Mouse (Mus musculus): ENCODE data around the gene Fam166a. TPM values are rescaled to one million over a fixed set of nuclear protein-coding genes. Genes with fewer than 3 reads are reported as not detected.

Gene Fam166a
- not detected for polyA plus RNA-seq (2014; fragmentation: Illumina TruSeq; extraction: RNeasy Lipid Tissue Mini Kit (QIAGEN cat#74804); ENCODE audit: low read depth, low replicate concordance)

GRCm38 (mm10) chr2:25218445-25218844 lies at the start of gene Fam166a:
Gene Fam166a (plus strand): TSS chr2:25218745.

DNA sequence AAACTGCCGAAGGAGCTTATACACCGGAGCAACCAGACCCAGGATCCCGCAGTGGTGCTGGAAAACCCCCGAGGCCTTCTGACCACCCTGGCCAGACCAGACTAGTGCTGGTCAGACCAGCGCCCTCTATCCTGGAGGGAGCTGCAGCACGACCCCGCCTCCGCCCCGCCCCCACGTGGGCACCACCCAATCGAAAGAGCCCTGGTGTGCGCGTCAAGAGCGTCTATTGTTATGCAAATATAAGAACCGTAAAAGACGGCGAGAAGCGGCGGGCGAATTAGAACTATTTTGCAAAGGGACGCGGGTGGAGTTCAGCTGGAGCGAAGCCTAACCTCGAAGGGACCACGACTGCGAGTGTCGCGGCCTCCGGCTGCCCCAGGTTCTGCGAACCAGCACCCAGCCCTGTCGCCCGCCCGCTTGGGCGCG lies 38.1 kb upstream of the Fam166a start, which contains the start of gene Nrarp:
Gene Nrarp (plus strand): TSS at position 281 of the 426 bp plus-strand sequence.

DNA sequence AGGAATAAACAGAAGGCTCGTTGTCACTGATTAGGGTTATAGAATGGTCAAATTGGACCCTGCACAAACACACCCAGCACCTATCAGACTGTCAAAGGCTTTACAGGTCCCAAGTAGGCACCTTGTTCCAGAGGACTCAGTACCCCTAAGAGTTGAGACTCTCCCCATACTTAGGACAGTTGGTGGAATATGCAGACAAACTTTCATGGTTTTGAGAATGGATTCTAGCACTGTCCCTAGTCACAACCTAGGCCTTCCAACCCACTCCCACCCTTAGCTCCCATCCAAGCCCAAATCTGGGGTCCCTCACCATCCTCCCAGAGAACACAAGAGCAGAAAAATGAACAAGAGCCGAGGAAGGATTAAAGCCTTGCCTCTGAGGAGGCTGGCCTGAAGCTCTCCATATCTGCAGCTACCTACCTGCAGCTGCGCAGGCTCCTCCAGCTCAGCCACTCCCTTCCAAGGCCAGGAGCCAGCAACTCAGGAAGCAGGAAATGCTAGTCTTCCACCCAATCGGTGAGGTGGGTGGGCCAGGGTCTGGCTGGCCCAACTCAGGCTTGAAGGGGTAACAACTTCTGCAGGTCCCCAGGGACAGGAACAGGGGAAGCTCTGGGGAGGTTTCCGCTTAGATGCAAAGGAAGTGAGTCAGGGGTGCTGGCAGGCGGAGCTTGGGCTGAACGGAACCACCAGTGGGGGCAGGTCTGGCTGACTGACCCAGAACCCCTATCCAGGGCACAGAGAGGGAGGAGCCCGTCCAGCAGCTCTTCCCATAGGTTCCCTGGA lies 22.2 kb upstream of the Fam166a start, which contains the start of gene Tor4a:
Gene Tor4a (minus strand): TSS at position 715 of the 783 bp plus-strand sequence.

GRCm38 (mm10) chr2:25211121-25211670 lies 7.3 kb upstream of the Fam166a start, which contains the start of gene Nelfb:
Gene Nelfb (minus strand): TSS chr2:25211489.

GRCm38 (mm10) chr2:25214444-25214843 lies 4.1 kb upstream of the Fam166a start, which contains the start of gene Stpg3:
Gene Stpg3 (minus strand): TSS chr2:25214637.

DNA sequence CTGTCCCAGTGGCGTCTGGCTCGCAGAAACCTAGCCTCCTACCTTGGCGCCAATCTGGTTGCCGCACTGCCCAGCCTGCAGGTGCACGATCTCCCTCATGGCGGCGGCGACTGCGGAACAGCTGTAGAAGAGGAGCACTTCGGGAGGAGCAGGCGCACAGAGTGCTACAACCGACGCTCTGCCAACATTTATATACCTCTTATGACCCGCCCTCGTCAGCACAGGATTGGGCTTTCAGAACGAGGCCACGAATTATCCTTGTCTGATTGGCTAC lies 5.9 kb downstream of the Fam166a start, which contains the start of gene Tubb4b:
Gene Tubb4b (minus strand): TSS at position 211 of the 274 bp plus-strand sequence.

DNA sequence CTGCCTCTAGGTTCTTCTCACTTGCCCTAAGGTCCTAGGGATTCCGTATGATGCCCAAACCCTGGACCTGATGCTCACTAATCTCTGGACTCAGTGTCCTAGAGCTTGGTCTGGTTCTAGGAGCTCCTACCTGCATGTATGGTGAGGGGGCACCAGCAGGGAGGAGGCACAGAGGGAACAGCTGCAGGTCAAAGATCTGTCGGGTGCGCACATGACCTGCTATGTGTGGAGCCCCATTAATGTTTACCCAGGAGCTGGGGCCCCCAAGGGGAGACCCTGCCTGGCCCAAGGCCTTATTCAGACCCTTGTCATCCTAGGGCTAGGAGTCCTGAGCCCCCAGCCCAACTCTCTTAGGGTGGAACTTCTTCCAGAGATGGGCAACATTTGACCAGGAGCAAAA lies 15.5 kb downstream of the Fam166a start, which contains the start of gene Slc34a3:
Gene Slc34a3 (minus strand): TSS at position 315 of the 400 bp plus-strand sequence.

GRCm38 (mm10) chr2:25236614-25237013 lies 18.1 kb downstream of the Fam166a start, which contains the start of gene Rnf224:
Gene Rnf224 (minus strand): TSS chr2:25236787.

DNA sequence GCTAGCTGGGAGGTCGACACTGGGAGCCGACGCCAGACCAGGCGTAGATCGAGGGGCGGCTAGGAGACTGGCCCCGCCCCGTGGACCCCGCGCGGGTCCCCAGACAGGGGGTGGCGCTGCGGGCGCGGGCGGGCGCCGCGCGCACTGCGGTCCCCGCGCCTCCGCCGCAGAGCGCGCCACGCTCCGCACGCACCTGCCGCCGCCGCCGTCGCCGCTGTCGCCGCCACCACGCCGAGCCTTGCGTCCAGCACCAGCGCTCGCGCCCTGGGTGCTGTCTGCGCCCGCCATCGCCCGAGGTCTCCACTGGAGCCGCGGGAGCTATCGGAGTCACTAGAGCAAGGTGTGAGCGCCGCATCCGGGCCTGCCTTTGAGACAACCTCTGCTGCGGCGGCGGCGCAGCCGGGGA lies 23.6 kb downstream of the Fam166a start, which contains the start of the genes Rnf208 and Cysrt1:
Gene Rnf208 (plus strand): TSS at position 155 of the 406 bp plus-strand sequence.
Gene Cysrt1 (minus strand): TSS at position 352 of the 406 bp plus-strand sequence.

DNA sequence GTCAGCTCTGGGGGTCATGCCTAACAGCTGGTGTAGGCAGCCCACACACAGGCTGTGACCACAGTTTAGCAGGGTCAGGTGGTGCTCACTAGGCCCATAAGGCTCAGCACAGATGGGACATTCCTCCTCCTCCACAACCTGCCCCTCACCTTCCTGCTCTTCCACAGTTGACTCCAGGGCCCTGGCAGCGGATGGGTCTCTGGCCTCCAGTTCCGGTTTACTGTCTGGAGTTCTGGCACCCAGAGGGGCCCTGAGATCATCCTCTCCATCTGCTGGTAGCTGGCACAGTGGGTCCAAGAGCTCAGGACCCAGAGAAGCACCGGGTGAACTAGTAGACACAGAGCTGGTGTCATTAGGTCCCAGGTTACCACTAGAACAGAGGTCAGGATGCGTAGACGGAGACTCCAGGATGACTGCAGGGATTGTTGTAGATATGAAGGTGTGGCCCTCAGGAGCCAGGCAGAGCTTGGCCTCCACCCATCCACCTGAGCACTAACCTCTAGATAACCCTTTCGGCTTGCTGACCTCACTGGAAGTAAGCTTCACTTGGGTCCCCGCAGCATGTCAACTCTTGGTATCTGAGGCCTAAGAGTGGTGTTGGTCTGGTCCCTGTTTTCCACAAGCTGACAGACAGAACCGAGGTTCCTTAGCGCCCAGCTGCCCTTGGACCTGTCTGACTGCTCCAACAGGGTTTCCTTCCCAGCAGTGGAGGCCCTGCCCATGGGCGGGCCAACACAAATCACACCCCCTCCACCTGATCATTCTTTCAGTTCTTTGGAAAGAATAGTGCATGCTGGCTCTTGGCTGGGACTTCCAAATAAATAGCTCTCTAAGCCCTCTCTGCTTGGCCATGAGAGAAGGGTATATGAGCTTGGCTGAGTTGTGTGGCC lies 27.9 kb downstream of the Fam166a start, which contains the start of gene AL732309.1:
Gene AL732309.1 (minus strand): TSS at position 681 of the 890 bp plus-strand sequence.

GRCm38 (mm10) chr2:25255284-25255779 lies 36.8 kb downstream of the Fam166a start, which contains the start of gene Tmem203:
Gene Tmem203 (plus strand): TSS chr2:25255439.

GRCm38 (mm10) chr2:25262291-25262767 lies 43.8 kb downstream of the Fam166a start, which contains the start of gene Tprn:
Gene Tprn (plus strand): TSS chr2:25262618.

Other genes starting within 250 kb of the Fam166a start
- 116 TPM for gene Mrpl41, start 243.6 kb upstream of the Fam166a start, polyA plus RNA-seq (2014; fragmentation: Illumina TruSeq; extraction: RNeasy Lipid Tissue Mini Kit (QIAGEN cat#74804); ENCODE audit: low read depth, low replicate concordance)
- gene Pnpla7, start 242.7 kb upstream of the Fam166a start, polyA plus RNA-seq (2014; fragmentation: Illumina TruSeq; extraction: RNeasy Lipid Tissue Mini Kit (QIAGEN cat#74804); ENCODE audit: low read depth, low replicate concordance): 21.6 TPM
- 27.4 TPM for gene Nsmf, start 164.4 kb upstream of the Fam166a start, polyA plus RNA-seq (2014; fragmentation: Illumina TruSeq; extraction: RNeasy Lipid Tissue Mini Kit (QIAGEN cat#74804); ENCODE audit: low read depth, low replicate concordance)
- gene Entpd8, start 138.4 kb upstream of the Fam166a start, polyA plus RNA-seq (2014; fragmentation: Illumina TruSeq; extraction: RNeasy Lipid Tissue Mini Kit (QIAGEN cat#74804); ENCODE audit: low read depth, low replicate concordance): not detected
- not detected for gene Noxa1, start 123.6 kb upstream of the Fam166a start, polyA plus RNA-seq (2014; fragmentation: Illumina TruSeq; extraction: RNeasy Lipid Tissue Mini Kit (QIAGEN cat#74804); ENCODE audit: low read depth, low replicate concordance)
- gene Nrarp, start 38.0 kb upstream of the Fam166a start, polyA plus RNA-seq (2014; fragmentation: Illumina TruSeq; extraction: RNeasy Lipid Tissue Mini Kit (QIAGEN cat#74804); ENCODE audit: low read depth, low replicate concordance): 9.5 TPM
- 4.8 TPM for gene Tor4a, start 21.9 kb upstream of the Fam166a start, polyA plus RNA-seq (2014; fragmentation: Illumina TruSeq; extraction: RNeasy Lipid Tissue Mini Kit (QIAGEN cat#74804); ENCODE audit: low read depth, low replicate concordance)
- gene Nelfb, start 7.3 kb upstream of the Fam166a start, polyA plus RNA-seq (2014; fragmentation: Illumina TruSeq; extraction: RNeasy Lipid Tissue Mini Kit (QIAGEN cat#74804); ENCODE audit: low read depth, low replicate concordance): 34.5 TPM
- not detected for gene Stpg3, start 4.1 kb upstream of the Fam166a start, polyA plus RNA-seq (2014; fragmentation: Illumina TruSeq; extraction: RNeasy Lipid Tissue Mini Kit (QIAGEN cat#74804); ENCODE audit: low read depth, low replicate concordance)
- 275 TPM for gene Tubb4b, start 6.0 kb downstream of the Fam166a start, polyA plus RNA-seq (2014; fragmentation: Illumina TruSeq; extraction: RNeasy Lipid Tissue Mini Kit (QIAGEN cat#74804); ENCODE audit: low read depth, low replicate concordance)
- gene Slc34a3, start 15.6 kb downstream of the Fam166a start, polyA plus RNA-seq (2014; fragmentation: Illumina TruSeq; extraction: RNeasy Lipid Tissue Mini Kit (QIAGEN cat#74804); ENCODE audit: low read depth, low replicate concordance): not detected
- not detected for gene Rnf224, start 18.0 kb downstream of the Fam166a start, polyA plus RNA-seq (2014; fragmentation: Illumina TruSeq; extraction: RNeasy Lipid Tissue Mini Kit (QIAGEN cat#74804); ENCODE audit: low read depth, low replicate concordance)
- not detected for gene Rnf208, start 23.5 kb downstream of the Fam166a start, polyA plus RNA-seq (2014; fragmentation: Illumina TruSeq; extraction: RNeasy Lipid Tissue Mini Kit (QIAGEN cat#74804); ENCODE audit: low read depth, low replicate concordance)
- gene Cysrt1, start 23.7 kb downstream of the Fam166a start, polyA plus RNA-seq (2014; fragmentation: Illumina TruSeq; extraction: RNeasy Lipid Tissue Mini Kit (QIAGEN cat#74804); ENCODE audit: low read depth, low replicate concordance): not detected
- gene AL732309.1, start 28.1 kb downstream of the Fam166a start, polyA plus RNA-seq (2014; fragmentation: Illumina TruSeq; extraction: RNeasy Lipid Tissue Mini Kit (QIAGEN cat#74804); ENCODE audit: low read depth, low replicate concordance): 6.4 TPM
- gene Tmem203, start 36.7 kb downstream of the Fam166a start, polyA plus RNA-seq (2014; fragmentation: Illumina TruSeq; extraction: RNeasy Lipid Tissue Mini Kit (QIAGEN cat#74804); ENCODE audit: low read depth, low replicate concordance): 9.8 TPM
- 3.3 TPM for gene Tprn, start 43.9 kb downstream of the Fam166a start, polyA plus RNA-seq (2014; fragmentation: Illumina TruSeq; extraction: RNeasy Lipid Tissue Mini Kit (QIAGEN cat#74804); ENCODE audit: low read depth, low replicate concordance)
- gene Ssna1, start 53.7 kb downstream of the Fam166a start, polyA plus RNA-seq (2014; fragmentation: Illumina TruSeq; extraction: RNeasy Lipid Tissue Mini Kit (QIAGEN cat#74804); ENCODE audit: low read depth, low replicate concordance): 49.1 TPM
- 42.7 TPM for gene Anapc2, start 53.7 kb downstream of the Fam166a start, polyA plus RNA-seq (2014; fragmentation: Illumina TruSeq; extraction: RNeasy Lipid Tissue Mini Kit (QIAGEN cat#74804); ENCODE audit: low read depth, low replicate concordance)
- not detected for gene Tmem210, start 69.4 kb downstream of the Fam166a start, polyA plus RNA-seq (2014; fragmentation: Illumina TruSeq; extraction: RNeasy Lipid Tissue Mini Kit (QIAGEN cat#74804); ENCODE audit: low read depth, low replicate concordance)
- gene Lrrc26, start 71.2 kb downstream of the Fam166a start, polyA plus RNA-seq (2014; fragmentation: Illumina TruSeq; extraction: RNeasy Lipid Tissue Mini Kit (QIAGEN cat#74804); ENCODE audit: low read depth, low replicate concordance): not detected
- not detected for gene Grin1, start 100.4 kb downstream of the Fam166a start, polyA plus RNA-seq (2014; fragmentation: Illumina TruSeq; extraction: RNeasy Lipid Tissue Mini Kit (QIAGEN cat#74804); ENCODE audit: low read depth, low replicate concordance)
- gene Man1b1, start 113.6 kb downstream of the Fam166a start, polyA plus RNA-seq (2014; fragmentation: Illumina TruSeq; extraction: RNeasy Lipid Tissue Mini Kit (QIAGEN cat#74804); ENCODE audit: low read depth, low replicate concordance): 21.4 TPM
- 6.7 TPM for gene Dpp7, start 137.6 kb downstream of the Fam166a start, polyA plus RNA-seq (2014; fragmentation: Illumina TruSeq; extraction: RNeasy Lipid Tissue Mini Kit (QIAGEN cat#74804); ENCODE audit: low read depth, low replicate concordance)
- 8.8 TPM for gene Uap1l1, start 146.9 kb downstream of the Fam166a start, polyA plus RNA-seq (2014; fragmentation: Illumina TruSeq; extraction: RNeasy Lipid Tissue Mini Kit (QIAGEN cat#74804); ENCODE audit: low read depth, low replicate concordance)
- not detected for gene Sapcd2, start 153.6 kb downstream of the Fam166a start, polyA plus RNA-seq (2014; fragmentation: Illumina TruSeq; extraction: RNeasy Lipid Tissue Mini Kit (QIAGEN cat#74804); ENCODE audit: low read depth, low replicate concordance)
- 16.2 TPM for gene Entpd2, start 177.1 kb downstream of the Fam166a start, polyA plus RNA-seq (2014; fragmentation: Illumina TruSeq; extraction: RNeasy Lipid Tissue Mini Kit (QIAGEN cat#74804); ENCODE audit: low read depth, low replicate concordance)
- gene Npdc1, start 180.6 kb downstream of the Fam166a start, polyA plus RNA-seq (2014; fragmentation: Illumina TruSeq; extraction: RNeasy Lipid Tissue Mini Kit (QIAGEN cat#74804); ENCODE audit: low read depth, low replicate concordance): 36.7 TPM
- gene Fut7, start 204.5 kb downstream of the Fam166a start, polyA plus RNA-seq (2014; fragmentation: Illumina TruSeq; extraction: RNeasy Lipid Tissue Mini Kit (QIAGEN cat#74804); ENCODE audit: low read depth, low replicate concordance): not detected
- 33.3 TPM for gene Abca2, start 210.0 kb downstream of the Fam166a start, polyA plus RNA-seq (2014; fragmentation: Illumina TruSeq; extraction: RNeasy Lipid Tissue Mini Kit (QIAGEN cat#74804); ENCODE audit: low read depth, low replicate concordance)
- gene Clic3, start 238.1 kb downstream of the Fam166a start, polyA plus RNA-seq (2014; fragmentation: Illumina TruSeq; extraction: RNeasy Lipid Tissue Mini Kit (QIAGEN cat#74804); ENCODE audit: low read depth, low replicate concordance): 1.3 TPM
- 27.9 TPM for gene Paxx, start 242.3 kb downstream of the Fam166a start, polyA plus RNA-seq (2014; fragmentation: Illumina TruSeq; extraction: RNeasy Lipid Tissue Mini Kit (QIAGEN cat#74804); ENCODE audit: low read depth, low replicate concordance)